Mouse (Mus musculus) embryo, embryonic 9.5 days (tissue): ENCODE results near the gene Haspin.

Experiments
- DNase-seq: peaks from one replicate; pipeline ENCODE4 v3.0.0-alpha.2; 2017; ENCODE audit errors: extremely low spot score

Gene Haspin

DNA sequence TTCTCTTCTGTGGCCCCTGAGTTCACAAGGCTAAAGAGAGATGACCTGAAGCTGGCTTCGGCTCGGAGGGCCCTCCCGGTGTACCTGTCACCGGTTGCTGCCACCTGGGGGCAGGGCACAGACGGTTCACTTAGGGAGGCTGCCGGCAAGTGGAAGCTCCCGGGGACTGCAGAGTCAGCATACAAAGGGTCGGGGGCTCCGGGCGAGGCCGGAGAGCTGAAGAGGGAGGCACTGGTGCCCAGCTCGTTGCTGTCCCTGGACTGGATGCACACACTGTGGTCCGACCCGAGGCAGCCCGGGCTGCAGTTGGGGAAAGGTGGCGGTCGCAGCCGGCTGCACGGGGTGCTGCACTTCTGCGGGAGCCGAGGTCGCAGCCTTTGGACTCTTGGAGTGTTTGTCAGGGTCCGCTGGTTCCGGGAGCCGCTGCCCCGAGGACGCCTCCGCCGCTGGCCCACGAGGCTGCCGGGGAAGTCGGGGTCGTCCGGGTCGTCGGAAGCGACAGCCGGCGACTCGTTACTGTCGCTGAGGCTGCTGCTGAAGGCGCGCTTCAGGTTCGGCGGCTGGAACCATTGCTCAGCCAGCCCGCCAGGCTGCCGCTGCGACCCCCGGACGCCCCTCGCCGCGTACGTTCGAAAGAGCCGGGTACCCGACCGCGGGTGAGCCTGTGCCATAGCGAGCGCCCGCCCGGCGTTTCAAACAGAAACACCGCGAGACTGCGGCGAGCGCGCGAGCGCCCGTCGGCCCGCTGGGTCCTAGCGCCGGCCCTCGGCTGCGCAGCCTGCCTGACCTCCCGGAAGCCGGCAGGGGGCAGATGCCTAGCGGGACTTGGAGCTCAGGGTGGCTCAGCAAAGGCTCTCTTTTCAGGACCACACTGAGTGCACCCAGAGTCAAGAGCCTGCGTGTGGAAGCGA, at the start of gene Haspin:
TSS of gene Haspin (minus strand) at position 704 of the 911 bp plus-strand sequence.
- peak; percentile 90 for DNase-seq

DNA sequence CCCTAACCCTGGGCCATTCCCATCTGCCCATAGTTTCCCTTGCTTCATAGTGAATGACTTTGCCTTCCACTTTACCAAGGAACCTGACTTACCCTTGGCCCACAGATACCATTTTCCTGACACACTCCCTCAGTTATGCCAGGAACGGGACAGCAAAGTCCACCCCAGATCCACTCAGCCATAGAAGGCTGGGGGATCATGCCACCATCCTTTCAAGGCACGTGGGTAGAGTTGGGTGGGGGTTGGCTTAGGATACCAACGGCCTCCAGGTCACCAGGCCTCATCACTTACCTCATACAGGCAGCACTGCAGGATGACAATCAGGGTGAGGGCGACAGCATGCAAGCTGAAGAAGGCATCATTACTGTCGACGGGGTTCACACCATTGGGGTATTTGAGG, 49.1 kb upstream of the Haspin start:
- no peak for DNase-seq

DNA sequence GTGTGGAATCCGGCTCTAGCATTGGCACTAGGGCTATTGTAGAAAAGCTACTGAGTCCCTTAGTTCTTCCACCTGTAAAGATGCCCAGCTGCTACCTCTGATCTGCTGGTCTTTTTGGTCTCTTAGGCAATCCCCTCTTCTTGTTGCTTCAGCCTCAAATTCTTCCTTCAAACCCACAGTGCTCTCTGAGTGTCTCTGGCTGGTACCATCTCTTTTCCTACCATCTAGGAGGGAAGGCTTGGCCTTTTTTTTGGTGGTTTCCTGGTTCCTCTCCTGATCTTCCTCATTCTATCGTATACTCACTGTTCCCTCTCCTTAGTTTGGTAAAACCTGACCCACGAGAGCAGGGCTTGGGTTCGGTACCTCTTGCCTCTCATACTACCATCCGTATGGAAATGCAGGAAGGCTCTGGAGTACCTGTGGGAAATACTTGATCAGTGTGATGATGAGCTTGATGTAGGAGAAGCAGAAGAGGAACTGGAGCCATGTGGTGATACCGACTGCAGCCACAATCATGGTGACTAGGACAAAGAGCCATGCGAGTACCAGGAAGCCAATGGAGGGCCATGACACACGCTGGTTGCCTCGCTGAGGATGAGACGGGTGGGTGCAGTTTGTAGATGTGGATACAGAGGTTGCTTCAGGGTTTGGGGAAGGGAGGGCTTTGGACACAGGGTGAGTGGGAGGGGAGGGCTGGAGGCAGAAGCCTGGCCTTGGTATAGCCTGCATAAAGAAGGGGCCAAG, 48.0 kb upstream of the Haspin start:
- no peak for DNase-seq

DNA sequence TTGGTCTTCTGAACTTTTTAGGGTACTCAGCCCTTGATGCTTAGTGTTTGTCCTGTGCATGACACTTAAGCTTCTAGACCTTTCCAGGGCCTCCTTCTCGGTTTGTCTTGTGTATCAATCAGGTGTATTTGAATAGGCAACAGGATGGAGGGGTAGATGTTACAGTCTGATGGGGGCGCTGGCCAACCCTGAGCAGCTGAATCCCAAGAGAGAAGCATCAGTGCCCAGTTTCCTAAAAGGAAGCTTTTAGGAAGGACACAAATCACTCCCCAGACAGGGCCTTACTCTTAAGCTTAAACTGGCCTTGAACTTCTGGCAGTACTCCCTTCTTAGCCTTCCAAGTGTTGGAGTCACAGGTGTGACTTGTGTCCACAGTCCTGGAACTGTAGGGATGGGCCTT, 39.8 kb upstream of the Haspin start:
- DNase-seq: no peak

DNA sequence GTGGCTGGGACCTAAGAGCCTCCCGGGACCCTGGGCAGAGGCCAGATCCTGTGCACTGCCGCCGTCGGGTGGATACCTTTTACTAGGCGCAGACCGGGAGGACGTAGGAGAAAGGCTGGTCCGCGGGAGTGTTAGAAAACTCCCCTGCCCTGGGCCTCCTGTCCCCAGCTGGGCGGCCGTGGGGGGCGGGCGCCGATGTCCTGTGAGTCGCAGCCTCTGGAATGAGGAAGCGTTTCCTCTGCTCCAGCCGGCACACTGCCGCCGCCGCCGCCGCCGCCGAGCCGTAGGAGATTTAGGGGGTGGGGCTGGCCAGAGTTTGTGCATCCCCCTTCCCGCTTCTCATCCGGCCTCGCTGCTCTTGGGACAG, 39.4 kb upstream of the Haspin start:
- DNase-seq: peak; percentile 83

DNA sequence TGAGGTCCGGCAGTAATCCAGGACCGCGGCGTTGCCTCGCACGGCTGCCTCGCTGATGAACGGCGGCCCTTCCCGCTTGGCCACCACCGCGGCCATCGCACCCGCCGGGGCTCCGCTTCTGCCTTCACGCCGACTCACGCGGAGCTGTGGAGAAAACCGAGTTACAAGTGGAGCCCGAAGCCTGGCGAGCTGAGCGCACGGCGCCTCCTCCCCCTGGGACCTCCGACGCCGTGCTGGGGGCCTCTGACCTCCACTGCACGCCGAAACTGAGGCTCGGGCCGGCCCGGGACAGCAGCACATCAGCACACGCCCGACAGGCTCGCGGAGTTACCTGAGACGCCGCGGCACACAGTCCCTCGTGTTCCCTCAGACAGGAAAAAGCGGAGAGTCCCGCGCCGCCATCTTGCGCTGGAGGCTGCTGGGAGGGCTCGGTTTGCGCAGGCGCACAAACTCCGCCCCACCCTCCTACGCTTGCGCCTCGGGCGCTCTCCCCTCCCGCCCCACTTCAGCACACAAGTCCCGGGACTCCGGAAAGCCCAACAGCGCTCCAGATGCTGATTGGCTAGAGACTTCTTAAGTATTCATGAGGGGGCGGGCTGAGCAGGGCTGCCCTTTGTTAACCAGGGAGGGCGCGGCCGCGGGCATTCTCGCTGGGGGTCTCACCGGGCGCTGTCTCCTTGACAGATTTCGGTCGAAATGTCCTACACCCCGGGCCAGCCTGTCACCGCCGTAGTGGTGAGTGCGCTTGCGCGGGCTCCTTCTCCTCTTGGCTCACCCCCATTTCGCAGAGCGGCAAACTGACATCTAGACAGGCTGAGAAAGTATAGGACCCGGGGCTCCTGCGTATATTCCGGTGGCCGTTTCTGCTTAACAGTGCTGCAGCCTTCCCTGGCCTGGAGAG, 38.8 kb upstream of the Haspin start, which contains the start of the genes Emc6 and Tax1bp3:
TSS of gene Emc6 (minus strand) at position 430 of the 901 bp plus-strand sequence.
TSS of gene Tax1bp3 (plus strand) at position 476 of the 901 bp plus-strand sequence.
- DNase-seq: peak; percentile 93

DNA sequence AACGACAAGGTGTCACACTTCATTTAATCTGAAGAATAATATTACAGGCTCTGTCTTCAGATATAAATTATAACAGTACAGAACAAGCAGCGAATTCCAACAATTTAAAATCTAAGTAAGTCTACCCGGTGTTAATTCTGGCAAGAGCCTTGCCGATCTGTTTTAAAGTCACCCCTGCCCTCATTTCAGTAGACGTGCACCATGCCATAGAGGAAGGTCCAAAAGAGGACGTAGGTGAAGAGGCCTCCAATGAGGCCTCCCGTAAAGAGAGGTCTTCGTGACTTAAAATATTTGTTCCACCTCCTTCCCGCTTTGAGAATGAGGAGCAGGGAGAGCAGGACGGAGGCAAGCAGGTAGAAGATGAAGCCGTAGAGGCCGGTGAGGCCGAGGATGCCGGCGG, 38.1 kb upstream of the Haspin start:
- no peak for DNase-seq

DNA sequence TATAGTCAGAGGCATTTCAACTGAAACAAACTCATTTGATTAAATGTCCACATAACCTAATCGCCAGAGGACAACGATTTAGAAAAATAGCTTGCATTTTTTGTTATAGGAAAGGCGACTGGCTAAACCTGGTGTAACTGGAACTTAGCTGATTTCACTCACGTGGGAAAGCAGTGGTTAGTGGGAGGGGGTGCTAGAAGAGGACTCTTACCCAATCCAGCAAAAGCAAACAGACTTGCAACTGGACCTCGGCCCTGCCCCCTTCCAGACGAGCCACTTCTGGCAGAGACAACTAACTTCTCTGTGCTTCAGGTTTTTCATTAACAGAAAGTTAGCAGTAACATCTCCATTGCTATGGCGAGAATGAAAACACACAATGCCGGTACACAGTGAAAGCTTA, 37.5 kb upstream of the Haspin start:
- DNase-seq: no peak

DNA sequence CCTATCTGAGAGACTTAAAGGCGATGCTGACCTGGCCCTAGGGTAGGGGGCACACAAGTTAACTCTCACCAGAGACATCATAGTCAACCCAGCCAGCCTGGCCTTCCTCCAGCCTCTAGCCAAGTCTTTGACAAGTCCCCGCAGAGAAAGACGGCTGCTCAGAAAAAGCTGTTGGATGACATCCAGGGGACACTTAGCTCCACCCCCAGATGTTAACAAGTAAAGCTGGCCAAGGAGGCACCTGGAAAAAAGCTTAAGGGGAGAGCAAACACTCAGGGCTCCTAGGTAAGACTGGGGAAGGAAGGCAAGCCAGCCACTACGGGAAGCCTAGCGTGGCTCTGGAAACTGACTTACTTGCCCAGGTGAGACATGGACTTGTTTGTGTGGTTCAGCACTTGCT, 34.1 kb upstream of the Haspin start:
- DNase-seq: no peak

DNA sequence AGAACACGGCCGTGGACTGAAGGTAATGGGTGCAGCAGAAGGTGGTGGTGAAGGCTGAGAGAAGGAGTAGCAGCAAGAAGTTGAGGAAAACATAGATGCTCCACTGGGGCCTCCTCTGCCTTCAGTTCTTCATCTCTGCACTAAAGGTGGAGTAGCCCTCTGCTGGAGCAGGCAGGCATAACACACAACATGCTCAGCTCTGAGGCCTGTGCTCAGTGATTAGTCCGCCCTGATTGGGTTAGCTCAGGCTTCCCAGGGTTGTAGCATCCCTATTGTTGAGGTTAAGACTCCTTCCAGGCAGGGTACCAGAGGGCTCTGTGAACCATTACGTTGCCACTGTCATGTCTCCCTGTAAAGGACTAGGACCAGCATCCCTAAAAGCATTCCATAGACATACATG, 31.1 kb upstream of the Haspin start:
- DNase-seq: no peak

DNA sequence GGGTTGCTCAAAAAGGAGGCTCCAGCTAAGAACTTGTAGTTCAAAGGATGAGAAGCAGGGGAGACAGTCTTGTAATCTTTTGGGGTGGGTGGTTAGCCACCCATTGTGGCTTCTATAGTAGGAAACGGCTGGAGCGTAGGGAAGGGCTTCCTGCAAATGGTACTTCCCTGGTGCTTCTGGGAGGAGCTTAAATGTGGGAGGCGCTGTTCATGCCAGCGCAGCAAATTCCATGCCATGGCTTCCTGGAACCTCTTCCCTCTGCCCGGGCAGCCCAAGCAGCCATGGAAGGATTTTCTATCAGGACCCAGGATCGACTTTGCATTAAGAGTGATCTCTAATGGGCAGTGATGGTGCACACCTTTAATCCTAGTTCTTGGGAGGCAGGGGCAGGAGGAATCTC, 30.5 kb upstream of the Haspin start:
- no peak for DNase-seq

DNA sequence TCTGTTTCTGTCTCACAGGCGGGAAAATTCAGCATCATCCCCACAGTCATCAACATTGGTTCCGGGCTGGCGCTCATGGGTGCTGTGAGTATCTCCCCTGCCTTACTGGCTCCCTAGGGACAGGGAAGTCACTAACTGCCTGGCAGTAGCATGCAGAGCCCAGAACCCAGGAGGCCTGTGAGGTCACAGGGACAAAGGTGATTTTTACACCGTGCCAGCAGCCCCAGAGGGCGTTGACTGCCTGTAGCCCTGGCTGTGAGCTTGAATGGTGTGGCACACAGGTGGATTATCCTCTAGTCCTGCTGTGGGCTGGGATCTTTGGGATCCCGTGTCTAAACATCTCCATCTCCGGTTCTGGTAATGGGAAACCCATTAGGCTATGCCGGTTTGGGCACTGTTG, 30.0 kb upstream of the Haspin start:
- no peak for DNase-seq

DNA sequence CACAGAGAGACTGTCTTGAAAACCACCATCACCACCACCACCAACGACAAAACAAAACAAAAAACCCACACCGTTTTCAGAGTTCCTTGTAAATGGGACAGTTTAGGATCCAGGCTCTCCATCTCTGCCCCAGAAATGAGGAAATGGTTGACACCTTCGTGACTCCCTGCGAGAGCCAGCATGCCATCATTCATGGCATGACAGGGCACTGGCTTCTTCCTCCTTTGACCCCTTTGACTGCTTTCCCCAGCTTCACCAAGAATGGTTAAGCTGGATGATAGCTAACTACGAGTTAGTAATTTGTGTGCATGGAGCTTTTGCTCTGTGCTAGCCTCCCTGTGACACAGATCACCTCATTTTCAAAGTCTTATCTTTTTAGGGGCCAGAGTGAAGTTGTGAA, 24.2 kb upstream of the Haspin start:
- no peak for DNase-seq

DNA sequence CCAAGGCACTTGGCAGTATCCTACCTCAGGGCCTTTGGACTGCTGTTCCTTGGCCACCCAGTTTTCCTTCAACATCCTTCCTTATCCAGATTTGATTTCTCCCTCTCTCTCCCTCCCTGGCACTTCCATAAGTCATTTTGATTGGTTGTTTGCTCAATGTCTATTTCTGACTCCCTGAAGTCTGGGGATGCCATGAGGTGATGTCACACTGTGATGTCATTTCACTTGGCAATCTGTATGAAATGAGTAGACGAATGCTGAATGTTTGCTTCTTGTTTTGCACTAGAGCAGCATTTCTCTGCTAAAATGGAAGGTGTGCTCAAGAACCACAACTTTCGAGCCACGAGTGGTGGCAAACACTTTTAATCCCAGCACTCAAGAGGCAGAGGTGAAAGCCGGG, 23.5 kb upstream of the Haspin start:
- no peak for DNase-seq

DNA sequence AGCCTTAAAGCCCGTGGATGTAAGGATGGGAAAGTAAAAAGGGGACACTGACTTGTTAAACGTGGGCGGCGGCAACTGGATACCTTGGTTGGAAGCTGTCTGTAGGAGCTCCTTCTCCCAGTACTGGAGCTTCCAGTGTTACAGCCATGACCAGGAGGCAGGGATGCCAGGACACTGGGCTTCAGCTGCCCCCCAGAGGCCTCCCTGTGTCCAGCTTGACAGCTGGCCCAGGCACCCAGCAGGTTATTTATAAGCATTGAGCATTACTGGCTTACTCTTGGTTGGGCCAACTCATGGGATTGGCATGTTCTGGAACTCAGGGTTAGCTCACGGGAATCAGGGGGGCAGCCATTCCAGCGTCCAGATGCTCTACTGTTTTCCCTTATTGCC, 22.7 kb upstream of the Haspin start:
- no peak for DNase-seq

DNA sequence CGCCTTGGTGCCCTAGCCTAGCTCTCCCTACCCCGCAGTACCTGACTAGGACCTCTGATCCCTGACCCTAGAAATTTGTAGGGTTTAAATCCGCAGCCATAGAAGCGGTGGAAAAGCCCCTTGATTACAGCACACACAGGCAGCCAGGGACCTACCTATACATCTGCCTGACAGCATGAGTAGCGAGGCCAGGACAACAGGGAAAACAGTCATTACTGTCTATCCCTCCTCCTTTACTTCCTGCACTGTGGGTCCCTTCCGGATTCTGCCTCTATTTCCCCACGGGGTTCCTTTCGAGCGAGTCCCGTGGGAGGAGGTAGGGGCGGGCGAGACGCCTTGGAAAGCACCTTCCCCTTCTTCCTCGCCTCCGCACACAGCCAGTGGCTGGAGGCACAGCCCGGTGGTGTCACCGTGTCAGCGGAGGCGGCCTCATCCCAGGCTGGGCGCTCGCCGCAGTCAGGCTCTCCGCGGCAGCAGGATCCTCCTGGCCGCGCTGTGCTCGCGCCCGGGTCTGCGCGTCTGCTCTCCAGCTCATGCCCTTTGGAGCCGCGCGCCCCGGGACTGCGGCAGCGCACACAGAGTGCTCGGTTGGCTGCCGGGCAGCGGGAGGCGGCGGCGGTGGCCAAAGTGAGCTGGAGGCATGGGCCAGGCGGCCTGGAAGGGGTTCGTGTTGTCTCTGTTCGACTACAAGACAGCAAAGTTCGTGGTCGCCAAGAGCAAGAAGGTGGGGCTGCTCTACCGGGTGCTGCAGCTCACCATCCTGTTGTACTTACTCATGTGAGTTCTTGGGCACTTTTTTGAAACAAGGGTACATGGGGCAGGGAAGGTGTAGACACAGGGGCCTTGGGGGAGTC, 22.1 kb upstream of the Haspin start, which contains the start of gene P2rx5:
TSS of gene P2rx5 (plus strand) at position 465 of the 854 bp plus-strand sequence.
- peak; percentile 41 for DNase-seq

DNA sequence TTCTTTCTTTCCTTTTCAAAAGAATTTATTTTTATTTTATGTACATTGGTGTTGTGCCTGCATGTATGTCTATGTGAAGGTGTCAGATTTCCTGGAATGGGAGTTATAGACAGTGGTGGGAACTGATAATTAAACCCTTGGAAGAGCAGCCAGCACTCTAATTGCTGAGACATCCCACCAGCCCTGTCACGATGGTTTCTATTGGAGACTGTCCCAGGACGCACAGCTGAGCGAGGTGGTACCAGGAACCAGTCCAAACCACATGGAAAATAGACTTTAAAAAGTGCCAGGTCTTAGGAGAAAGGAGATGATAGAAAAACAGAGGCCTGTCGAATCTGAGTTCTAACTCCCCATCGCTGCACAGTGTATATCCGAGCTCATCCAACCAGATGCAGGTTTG, 17.0 kb upstream of the Haspin start:
- DNase-seq: no peak

DNA sequence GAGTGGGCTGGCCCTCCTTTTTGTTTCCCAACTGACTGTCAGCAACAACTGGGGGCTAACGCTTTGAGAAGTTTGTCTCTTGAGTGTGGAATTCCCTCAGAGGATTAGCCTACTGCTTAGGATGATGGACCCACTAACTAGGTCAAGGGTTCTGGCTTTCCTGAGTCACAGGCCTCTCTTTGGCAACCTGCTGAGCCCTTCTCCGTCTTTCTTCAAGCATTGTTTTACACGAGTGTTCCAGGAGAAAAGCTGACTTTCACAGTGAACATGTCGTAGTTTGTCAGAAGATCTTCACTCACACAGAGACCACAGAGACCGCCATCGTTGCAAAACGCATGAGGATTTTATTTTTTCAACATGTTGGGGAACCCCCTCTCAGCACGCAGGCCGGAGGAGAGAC, 10.1 kb upstream of the Haspin start:
- DNase-seq: no peak

DNA sequence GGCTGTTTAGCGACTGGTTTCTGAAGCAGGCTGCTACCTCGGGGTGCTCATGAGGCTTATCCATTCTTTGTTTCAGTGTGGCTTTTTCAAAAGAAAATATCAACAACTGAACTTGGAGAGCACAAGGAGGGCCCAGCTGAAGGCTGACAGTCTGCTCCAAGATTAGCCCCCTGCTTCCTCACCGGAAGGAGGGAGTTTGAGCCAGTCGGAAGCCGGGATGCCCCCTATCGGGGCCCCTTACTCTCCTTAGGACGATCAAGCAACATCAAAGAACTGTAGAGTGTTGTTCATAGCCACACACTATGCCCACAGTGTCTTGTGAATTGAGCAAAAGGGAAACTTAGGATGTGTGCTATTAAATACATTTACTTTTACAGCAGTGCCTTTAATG, 8.9 kb upstream of the Haspin start:
- DNase-seq: no peak

DNA sequence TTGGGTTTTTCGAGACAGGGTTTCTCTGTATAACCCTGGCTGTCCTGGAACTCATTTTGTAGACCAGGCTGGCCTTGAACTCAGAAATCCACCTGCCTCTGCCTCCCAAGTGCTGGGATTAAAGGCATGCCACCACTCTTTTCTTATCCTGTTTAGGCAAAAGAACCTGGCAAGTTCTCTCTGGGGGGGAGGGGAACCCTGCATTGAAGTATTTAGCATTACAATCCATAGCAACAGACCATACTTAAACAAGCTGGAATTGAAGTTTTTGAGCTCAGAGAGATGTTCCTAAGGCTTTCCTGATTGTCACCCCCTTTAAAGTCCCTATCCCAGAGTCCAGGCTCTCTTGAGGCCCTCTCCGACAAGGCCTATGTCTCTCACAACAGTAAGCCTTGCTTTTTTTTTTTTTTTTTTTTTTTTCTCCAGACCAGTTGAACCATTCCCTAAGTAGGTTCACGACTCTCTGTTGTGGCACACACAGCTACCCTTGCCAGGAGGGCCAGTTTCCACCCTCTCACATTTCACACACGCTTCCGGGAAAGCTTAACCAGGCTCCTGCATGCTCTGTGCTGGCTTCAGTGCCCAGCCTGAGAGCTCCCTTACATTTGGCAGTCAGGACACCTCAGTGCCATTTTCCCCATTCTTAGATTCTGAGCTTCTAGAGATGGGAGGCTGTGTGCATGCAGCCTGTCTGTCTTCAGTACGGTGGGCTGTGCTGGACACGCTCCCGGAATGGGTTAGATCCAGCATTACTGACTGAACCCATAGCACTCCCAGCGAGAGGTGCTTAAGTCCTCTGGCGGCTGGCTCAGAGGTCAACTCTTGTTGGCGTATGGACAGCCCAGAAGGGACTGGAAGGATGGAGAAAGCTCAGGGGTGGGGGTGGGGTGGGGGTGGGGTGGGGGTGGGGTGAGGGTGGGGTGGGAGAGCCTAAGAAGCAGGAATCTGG, 8.2 kb upstream of the Haspin start:
- no peak for DNase-seq
